Mouse (Mus musculus) heart, embryonic 14.5 days (tissue): Measurements from ENCODE around the gene Sae1. TPM values are rescaled to one million over a fixed set of nuclear protein-coding genes. Genes with fewer than 3 reads are reported as not detected.

Experiments
- ATAC-seq: fragments of 200-750 bp; cut with Nextera tagmentation; 2 replicates; pipeline ENCODE4 v1.8.0; 2017; ENCODE audit warnings: low read depth, moderate TSS enrichment; ENCODE audit not compliant: insufficient number of reproducible peaks, insufficient read depth, low FRiP score
- H3K27ac ChIP-seq, 2 experiments: fragments of 200-500 bp in 1 of 2; fragments of 300-500 bp in 1 of 2; sonication (generic) in 1 of 2; replicated peaks in 1 of 2; 2 replicates each; pipeline ENCODE4 v1.5.1; 2012 to 2014; ENCODE audit warnings: low read depth in 2 of 2, low read length in 2 of 2, control low read depth in 1 of 2, mild to moderate bottlenecking in 1 of 2, mixed read lengths in 1 of 2; ENCODE audit not compliant: control insufficient read depth in 1 of 2, insufficient read depth in 1 of 2
- H3K27me3 ChIP-seq: fragments of 300-500 bp; sonication (generic); 2 replicates; pipeline ENCODE4 v1.6.1; 2014; ENCODE audit warnings: mild to moderate bottlenecking, low read length, control low read depth; ENCODE audit not compliant: control insufficient read depth, insufficient read depth
- H3K36me3 ChIP-seq: fragments of 300-500 bp; sonication (generic); 2 replicates; pipeline ENCODE4 v1.6.1; 2014; ENCODE audit warnings: mild to moderate bottlenecking, control low read depth, low read length, mixed read lengths; ENCODE audit not compliant: control insufficient read depth, insufficient read depth
- H3K4me1 ChIP-seq, 2 experiments: fragments of 200-500 bp in 1 of 2; fragments of 300-500 bp in 1 of 2; sonication (generic) in 1 of 2; 2 replicates each; pipeline ENCODE4 v1.6.1; 2012 to 2014; ENCODE audit warnings: low read length in 2 of 2, control low read depth in 1 of 2, mixed read lengths in 1 of 2; ENCODE audit not compliant: control insufficient read depth in 2 of 2, insufficient read depth in 2 of 2
- H3K4me2 ChIP-seq: fragments of 300-500 bp; sonication (generic); 2 replicates; pipeline ENCODE4 v1.6.1; 2014; ENCODE audit warnings: mild to moderate bottlenecking, low read length
- H3K4me3 ChIP-seq, 2 experiments: fragments of 200-500 bp in 1 of 2; fragments of 300-500 bp in 1 of 2; sonication (generic) in 1 of 2; 2 replicates each; pipeline ENCODE4 v1.5.1; 2012 to 2014; ENCODE audit warnings: low read length in 2 of 2, mild to moderate bottlenecking in 2 of 2, control low read depth in 1 of 2, low read depth in 1 of 2, moderate library complexity in 1 of 2; ENCODE audit not compliant: control insufficient read depth in 1 of 2, insufficient read depth in 1 of 2
- H3K9ac ChIP-seq: fragments of 300-500 bp; sonication (generic); 2 replicates; pipeline ENCODE4 v1.6.1; 2014; ENCODE audit warnings: mild to moderate bottlenecking, low read length
- H3K9me3 ChIP-seq: fragments of 300-500 bp; sonication (generic); 2 replicates; pipeline ENCODE4 v1.6.1; 2016; ENCODE audit warnings: low read length, control low read depth; ENCODE audit not compliant: control insufficient read depth
- WGBS: fragments of 180-500 bp; shearing (Covaris S2); extraction: QIAGEN DNeasy Blood & Tissue Kit; methylation state at CpG from one replicate; pipeline ENCODE4 v1.1.7; 2014; 5-methylcytosine and 5-hydroxymethylcytosine counted together
- polyA plus RNA-seq: library from polyadenylated mRNA; unstranded; fragments of >200 nt; fragmentation: Nextera tagmentation; extraction: Ambion mirVana; gene quantifications from 2 replicates; pipeline ENCODE4 v1.2.1, GENCODE M21; 2014

The Sae1 gene
- polyA plus RNA-seq, 1 experiment from 2014 or later: 179 TPM

- no peak overlapping the region for H3K27ac ChIP-seq
- no peaks in the 10 kb centered on the region for H3K27me3 ChIP-seq
- peaks cover 94% of the 10 kb centered on the region for H3K36me3 ChIP-seq
- no peak overlapping the region for H3K4me2 ChIP-seq
- H3K4me3 ChIP-seq: no peak overlapping the region
- peaks cover 3 to 14% of the 10 kb centered on the region in 2 experiments; a peak in 2 of 4 replicates for H3K4me1 ChIP-seq
- no peak for ATAC-seq
- H3K9me3 ChIP-seq: no peaks in the 10 kb centered on the region
- H3K9ac ChIP-seq: no peak overlapping the region
- 92% methylated on average over 8 of the region's 8 CpGs for WGBS
Measured at GRCm38 (mm10) chr7:16420493-16421118, 33.0 kb upstream of the Sae1 start.

- Histone ChIP-seq H3K9me3 (no peaks in the 10 kb centered on the region), H3K4me1 (peaks cover 3 to 14% of the 10 kb centered on the region in 2 experiments; a peak in 2 of 4 replicates), H3K4me3 (no peak overlapping the region), H3K4me2 (no peak overlapping the region), H3K9ac (no peak overlapping the region), H3K36me3 (peaks cover 84% of the 10 kb centered on the region), H3K27ac (no peak overlapping the region), H3K27me3 (no peaks in the 10 kb centered on the region)
- WGBS: 90% methylated on average over 5 of the region's 5 CpGs
- ATAC-seq: no peak
Measured at GRCm38 (mm10) chr7:16418713-16419112, 31.1 kb upstream of the Sae1 start.

GRCm38 (mm10) chr7:16417141-16417771 is 29.6 kb upstream of the Sae1 start:
- Histone ChIP-seq H3K36me3 (peaks cover 70% of the 10 kb centered on the region), H3K27ac (peak overlapping the region; percentile 48 to 64), H3K4me2 (no peak overlapping the region), H3K27me3 (no peaks in the 10 kb centered on the region), H3K4me3 (no peak overlapping the region), H3K9ac (peak overlapping the region; percentile 16; the same call in 1 of the 2 replicates), H3K9me3 (no peaks in the 10 kb centered on the region), H3K4me1 (peaks cover 3 to 23% of the 10 kb centered on the region in 2 experiments; a peak in 2 of 4 replicates)
- 47% methylated on average over 10 of the region's 10 CpGs for WGBS
- ATAC-seq: 0 out of 2 replicates have a peak, but pooled peaks have one; percentile 45

GRCm38 (mm10) chr7:16415426-16415825 is 27.8 kb upstream of the Sae1 start:
- no peak overlapping the region for H3K4me2 ChIP-seq
- 81% methylated on average over 3 of the region's 3 CpGs for WGBS
- H3K9ac ChIP-seq: no peak overlapping the region
- no peaks in the 10 kb centered on the region for H3K9me3 ChIP-seq
- no peak overlapping the region for H3K4me3 ChIP-seq
- ATAC-seq: no peak
- H3K36me3 ChIP-seq: peaks cover 57% of the 10 kb centered on the region
- H3K27me3 ChIP-seq: no peaks in the 10 kb centered on the region
- H3K27ac ChIP-seq: no peak overlapping the region
- peaks cover 3 to 23% of the 10 kb centered on the region in 2 experiments; a peak in 2 of 4 replicates for H3K4me1 ChIP-seq

GRCm38 (mm10) chr7:16412930-16413329 is 25.3 kb upstream of the Sae1 start:
- no peak for ATAC-seq
- Histone ChIP-seq H3K4me3 (no peak overlapping the region), H3K27me3 (no peaks in the 10 kb centered on the region), H3K27ac (0 out of 4 replicates have a peak overlapping the region, but pooled peaks of 1 of the 2 experiments have one; percentile 9), H3K9me3 (no peaks in the 10 kb centered on the region), H3K9ac (no peak overlapping the region), H3K4me1 (peaks cover 3 to 23% of the 10 kb centered on the region in 2 experiments; a peak in 2 of 4 replicates), H3K36me3 (peaks cover 33% of the 10 kb centered on the region), H3K4me2 (no peak overlapping the region)
- 78% methylated on average over 2 of the region's 2 CpGs for WGBS

- Histone ChIP-seq H3K27me3 (no peaks in the 10 kb centered on the region), H3K9ac (no peak overlapping the region), H3K9me3 (no peaks in the 10 kb centered on the region), H3K27ac (0 out of 4 replicates have a peak overlapping the region, but pooled peaks of 1 of the 2 experiments have one; percentile 9), H3K4me3 (no peak overlapping the region), H3K4me1 (peaks cover 3 to 21% of the 10 kb centered on the region in 2 experiments; a peak in 2 of 4 replicates), H3K4me2 (no peak overlapping the region), H3K36me3 (peaks cover 27% of the 10 kb centered on the region)
- ATAC-seq: no peak; the same call in 1 of the 2 replicates
- WGBS: 77% methylated on average over 8 of the region's 8 CpGs
Measured at GRCm38 (mm10) chr7:16412220-16412896, 24.8 kb upstream of the Sae1 start.

- Histone ChIP-seq H3K4me1 (peaks cover 4 to 18% of the 10 kb centered on the region in 2 experiments), H3K4me2 (no peak overlapping the region), H3K4me3 (no peak overlapping the region), H3K9me3 (no peaks in the 10 kb centered on the region), H3K9ac (no peak overlapping the region), H3K27me3 (no peaks in the 10 kb centered on the region), H3K36me3 (peaks cover 16% of the 10 kb centered on the region; the same call in 1 of the 2 replicates), H3K27ac (no peak overlapping the region)
- ATAC-seq: no peak
- WGBS: 90% methylated on average over 5 of the region's 5 CpGs
Measured at GRCm38 (mm10) chr7:16411100-16411499, 23.5 kb upstream of the Sae1 start.
